Mouse (Mus musculus): ENCODE data around the gene Spint2.

The Spint2 gene

DNA sequence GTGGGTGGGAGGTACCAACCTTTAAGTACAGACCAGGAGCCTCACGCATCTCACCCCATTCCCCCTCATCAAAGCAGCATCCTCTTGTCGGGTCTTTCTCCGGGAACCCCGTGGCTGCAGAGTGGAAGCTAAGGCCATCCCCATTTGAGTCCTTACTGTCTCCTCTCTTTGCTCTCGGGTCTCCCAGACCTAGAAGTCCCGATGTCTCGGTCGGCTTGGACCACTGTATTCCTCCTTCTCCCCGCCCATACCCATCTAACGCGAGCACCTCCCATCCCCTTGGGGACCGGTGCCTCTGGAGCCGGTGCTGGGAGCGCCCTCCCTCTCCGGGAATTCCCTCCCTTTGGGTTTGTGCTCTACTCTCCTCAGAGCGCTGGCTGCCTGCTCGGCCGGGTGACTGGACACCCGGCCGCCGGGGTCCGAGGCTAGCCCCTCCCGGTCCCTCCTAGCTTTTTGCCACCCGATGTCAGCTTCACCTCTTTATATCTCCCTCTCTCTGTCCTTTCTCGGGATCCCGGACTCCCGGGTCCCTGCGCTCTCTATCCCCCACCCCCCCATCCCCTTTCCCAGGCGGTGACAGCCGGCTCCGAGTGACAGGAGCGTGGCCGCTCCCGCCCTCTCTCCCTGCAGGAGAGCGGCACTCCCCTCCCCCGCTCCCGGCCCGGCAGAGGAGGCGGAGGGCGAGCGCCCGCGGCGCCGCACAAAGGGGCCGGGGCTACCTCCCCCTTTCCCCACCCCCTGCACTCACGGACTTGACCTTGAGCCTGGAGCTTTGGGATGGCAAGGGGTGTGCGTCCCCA lies 23.0 kb upstream of the Spint2 start:
- in situ Hi-C loops (cut with MboI, MseI): no loop called here

- in situ Hi-C loops (cut with MboI, MseI): no loop called here
These were observed 22.2 kb upstream of the Spint2 start, which contains the start of gene Dpf1 for GRCm38 (mm10) chr7:29303738-29304462. Dpf1 (plus strand) TSS chr7:29303951.

GRCm38 (mm10) chr7:29302641-29303040 lies 20.9 kb upstream of the Spint2 start:
- in situ Hi-C loops (cut with MboI, MseI): no loop called here

DNA sequence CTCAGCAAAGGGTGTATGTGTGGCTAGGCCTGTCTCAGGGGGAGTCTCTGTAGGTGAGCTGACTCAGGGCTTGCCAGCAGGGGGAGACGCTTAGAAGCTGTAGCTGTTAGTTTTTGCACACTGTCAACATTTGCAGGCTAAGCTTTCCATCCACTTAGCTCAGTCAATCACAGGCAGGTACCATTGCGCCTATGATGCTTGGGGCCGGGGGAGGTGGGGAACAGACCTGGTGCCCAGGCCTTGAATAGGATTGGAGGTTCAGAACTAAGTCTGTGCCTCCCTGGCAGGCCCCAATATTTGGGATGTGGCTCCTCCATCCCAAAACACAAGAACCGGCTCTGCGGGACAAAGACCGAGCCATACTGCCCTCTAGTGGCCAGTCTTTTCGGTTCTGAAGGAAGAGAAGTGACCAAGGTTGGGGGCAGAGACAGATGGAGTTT lies 19.4 kb upstream of the Spint2 start:
- in situ Hi-C loops (cut with MboI, MseI): no loop called here

DNA sequence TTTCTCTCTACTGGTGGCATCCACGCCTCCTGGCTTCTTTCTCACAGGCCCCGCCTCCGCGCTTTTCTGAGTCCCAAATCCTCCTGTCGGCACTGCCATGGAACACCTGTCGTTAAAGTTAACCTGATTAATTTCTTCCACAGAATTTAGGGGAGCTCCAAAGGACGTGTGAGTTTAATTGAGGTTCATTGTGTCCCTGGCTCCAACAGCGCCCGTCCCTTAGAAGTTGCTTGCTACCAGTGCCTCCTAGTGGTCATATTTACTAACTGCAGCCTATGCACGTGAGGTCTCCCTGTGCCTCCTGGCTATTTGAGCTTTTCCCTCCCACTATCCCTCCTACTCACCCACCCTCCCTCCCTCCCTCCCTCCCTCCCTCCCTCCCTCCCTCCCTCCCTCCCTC lies 15.3 kb upstream of the Spint2 start:
- in situ Hi-C loops (cut with MboI, MseI): no loop called here

DNA sequence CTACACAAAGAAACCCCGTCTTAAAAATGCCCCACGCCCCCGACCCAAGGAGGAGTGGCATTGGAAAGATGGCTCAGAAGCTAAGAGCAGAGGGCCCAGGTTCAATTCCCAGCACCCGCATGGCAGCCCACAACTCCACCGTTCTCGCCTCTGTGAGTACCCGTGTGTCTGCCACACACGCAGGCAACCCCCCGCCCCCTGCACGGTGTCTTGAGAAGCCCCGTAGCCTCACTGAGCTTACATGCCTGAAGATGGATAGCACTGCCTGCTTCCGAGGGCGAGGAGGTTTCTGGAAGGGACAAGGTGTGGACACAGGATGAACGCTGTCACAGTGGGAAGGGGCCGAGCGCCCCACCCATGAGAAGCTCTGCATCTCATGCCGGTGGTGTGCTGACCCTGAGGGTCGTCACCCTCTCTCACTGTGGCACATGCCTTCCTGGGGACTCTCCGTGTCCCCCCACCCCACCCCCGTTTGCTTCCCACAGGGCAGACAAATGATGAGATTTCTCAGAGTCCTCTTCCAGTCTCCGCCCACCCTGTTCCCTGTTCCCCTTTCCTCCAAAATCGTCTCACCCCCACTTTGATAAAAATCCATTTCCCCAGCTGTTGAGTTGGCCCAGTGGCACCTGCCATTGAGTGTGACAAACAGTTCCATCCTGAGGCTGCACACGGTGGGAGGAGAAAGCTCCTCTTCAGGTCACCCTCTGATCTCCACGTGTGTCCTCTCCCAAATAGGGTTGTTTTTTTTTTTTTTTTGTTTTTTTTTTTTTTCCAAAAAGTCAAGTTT lies 14.3 kb upstream of the Spint2 start:
- in situ Hi-C loops (cut with MboI, MseI): no loop called here

- in situ Hi-C loops (cut with MboI, MseI): no loop called here
These were observed 12.5 kb upstream of the Spint2 start for GRCm38 (mm10) chr7:29294111-29294761.

DNA sequence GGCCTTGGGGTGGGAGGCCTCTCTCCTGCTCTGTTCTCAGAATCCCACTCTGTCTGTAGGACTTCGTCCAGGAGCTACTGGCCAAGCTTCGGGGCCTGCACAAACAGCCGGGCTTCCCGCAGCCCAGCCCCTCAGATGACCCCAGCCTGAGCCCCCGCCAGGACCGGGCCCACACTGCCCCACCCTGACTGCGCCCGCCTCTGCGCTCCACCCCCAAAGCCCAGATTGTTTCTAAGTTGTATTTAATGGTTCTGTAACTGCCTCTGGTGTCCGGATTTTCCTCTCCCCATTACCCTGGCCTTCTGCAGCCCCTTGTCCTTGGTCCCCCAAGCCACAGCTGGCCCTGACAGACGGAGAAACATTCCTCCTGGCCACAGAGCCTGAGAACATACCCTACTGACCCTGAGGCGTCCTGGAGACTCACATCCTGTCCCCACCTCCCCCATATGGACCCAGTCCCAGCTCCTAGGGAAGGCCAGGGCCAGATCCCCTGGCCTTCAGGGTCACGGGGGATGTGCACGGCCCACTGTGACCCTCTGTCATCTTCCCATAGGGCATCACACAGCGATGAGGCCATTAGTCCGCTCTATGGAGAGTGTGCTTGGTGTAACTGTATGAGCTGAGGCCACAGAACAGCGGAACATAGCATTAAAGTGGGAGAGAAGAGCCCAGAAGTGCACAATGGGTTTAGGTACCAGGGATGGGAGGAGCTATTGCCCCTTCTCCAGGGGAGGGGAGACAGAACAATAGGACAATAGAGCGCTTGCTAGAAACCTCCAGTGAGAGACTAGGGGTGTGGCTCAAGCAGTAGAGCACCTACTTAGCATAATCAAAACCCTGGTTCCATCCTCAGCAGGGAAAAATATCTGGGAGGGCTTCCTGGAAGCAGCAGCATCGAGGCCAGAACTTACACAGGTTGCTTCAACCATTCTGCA lies 11.7 kb upstream of the Spint2 start:
- in situ Hi-C loops (cut with MboI, MseI): no loop called here

GRCm38 (mm10) chr7:29292458-29293098 lies 10.9 kb upstream of the Spint2 start:
- in situ Hi-C loops (cut with MboI, MseI): no loop called here

DNA sequence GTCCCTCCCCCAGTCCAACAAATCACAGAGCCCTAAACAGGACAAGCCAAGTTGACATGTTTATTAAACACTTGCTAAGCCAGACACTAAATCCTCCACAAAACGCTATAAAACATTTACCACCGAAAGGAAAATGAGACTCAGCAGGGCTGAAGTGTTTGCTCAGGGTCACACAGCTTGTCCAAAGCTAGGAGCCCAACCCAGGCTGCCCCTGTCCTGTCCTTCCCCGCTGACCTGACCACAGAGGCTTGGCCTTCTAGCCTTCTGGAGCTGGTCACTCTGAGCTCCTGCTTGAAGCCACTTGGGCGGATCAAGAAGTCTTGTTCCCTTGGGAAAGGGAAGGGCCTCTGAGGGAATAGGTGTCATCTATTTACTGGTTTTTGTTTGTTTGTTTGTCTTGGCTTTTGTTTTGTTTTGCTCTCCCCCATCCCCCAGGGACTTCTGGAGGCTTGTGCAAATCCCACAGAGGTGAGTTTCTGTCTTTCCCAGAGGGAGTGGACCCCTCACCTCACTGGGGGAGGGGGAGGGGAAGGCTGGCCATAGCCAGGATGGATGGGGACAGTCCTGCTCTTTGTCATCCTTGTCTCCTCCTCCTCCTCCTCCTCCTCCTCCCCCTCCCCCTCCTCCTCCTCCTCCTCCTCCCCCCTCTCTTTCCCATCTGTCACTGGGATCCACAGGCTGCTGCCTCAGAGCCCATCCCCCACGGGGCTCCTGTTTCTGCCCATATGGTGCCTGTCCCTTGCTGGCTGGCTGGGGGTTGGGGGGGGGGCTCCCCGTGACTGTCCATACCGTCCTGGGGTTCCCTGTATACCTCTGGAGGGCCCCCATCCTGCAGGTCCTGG lies 10.1 kb upstream of the Spint2 start:
- in situ Hi-C loops (cut with MboI, MseI): no loop called here

DNA sequence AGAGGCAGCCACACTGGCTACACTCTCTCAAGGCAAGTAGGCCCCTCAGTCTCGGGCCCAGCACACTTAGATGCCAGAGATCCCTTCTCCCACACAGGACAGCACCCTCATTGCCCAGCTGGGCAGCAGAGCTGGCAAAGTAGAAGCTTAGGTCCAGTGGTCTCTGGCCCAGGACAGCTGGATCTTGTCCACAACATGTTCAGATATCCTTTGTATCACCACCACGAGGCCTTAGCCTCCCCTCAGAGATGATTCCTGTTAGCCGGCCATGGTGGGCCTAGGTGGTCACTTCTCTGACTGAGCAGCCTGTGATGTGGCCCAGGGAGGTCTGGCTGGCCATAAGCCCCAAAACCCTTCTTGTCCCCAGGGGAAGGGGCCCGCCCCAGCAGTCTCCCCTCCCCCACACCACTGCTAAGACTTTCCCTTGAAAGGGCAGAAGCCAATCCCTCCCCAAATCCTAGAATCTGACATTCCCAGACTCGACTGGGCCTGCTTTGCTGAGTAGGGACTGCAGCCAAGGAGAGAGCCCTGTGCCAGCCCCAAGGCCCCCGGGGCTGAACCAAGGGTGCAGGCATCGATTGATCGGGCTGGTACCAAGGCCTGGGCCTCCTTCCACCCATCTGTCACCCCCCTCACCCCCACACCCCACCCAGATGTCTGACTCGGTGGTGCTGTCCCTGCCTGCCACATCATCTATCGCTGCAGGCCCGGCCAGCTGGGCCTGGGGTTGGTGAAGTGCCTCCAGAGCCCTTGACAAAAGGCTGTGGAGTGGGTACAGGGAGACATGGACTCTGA lies 9.2 kb upstream of the Spint2 start:
- in situ Hi-C loops (cut with MboI, MseI): no loop called here

DNA sequence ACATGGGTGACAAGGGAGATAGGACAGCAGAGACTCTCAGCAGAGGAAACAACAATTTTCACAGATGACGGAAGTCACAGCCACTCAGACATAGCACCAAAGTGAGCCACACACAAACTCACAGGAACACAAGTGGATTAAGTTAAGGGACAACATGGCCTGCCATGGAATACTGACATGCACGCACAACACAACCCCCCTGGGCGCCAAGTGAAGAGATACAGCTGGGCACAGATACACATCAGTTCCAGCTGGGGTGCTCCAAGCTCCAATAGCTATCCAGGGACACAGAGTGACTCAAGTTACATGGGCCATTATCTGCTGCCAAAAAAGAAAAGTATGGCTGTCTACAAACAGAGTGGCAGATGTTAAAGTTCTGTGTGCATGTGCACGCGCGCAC lies 8.1 kb upstream of the Spint2 start:
- in situ Hi-C loops (cut with MboI, MseI): no loop called here

GRCm38 (mm10) chr7:29288942-29289638 lies 7.4 kb upstream of the Spint2 start, which contains the start of gene Ppp1r14a:
Ppp1r14a (plus strand) TSS chr7:29289308.
- in situ Hi-C loops (cut with MboI, MseI): no loop called here

GRCm38 (mm10) chr7:29288079-29288478 lies 6.4 kb upstream of the Spint2 start:
- in situ Hi-C loops (cut with MboI, MseI): no loop called here

DNA sequence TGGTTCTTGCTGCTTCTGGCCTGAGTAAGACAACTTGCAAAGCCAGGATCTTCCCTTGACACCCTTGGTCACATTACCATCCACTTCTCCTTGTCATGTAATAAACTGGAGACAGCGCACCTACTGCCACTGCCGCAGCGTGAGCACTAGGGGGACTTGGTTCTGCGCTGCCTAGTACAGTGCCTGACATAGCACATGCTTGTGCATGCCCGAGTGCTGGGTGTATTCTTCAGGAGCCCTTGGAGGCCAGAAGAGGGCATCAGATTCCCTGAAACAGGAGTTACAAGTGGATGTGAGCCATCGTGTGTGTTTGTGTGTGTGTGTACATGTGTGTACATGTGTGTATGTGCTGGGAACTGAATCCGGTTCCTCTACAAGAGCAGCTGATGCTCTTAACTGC lies 5.8 kb upstream of the Spint2 start:
- in situ Hi-C loops (cut with MboI, MseI): no loop called here

- in situ Hi-C loops (cut with MboI, MseI): no loop called here
These were observed 2.8 kb upstream of the Spint2 start for GRCm38 (mm10) chr7:29284523-29284922.

DNA sequence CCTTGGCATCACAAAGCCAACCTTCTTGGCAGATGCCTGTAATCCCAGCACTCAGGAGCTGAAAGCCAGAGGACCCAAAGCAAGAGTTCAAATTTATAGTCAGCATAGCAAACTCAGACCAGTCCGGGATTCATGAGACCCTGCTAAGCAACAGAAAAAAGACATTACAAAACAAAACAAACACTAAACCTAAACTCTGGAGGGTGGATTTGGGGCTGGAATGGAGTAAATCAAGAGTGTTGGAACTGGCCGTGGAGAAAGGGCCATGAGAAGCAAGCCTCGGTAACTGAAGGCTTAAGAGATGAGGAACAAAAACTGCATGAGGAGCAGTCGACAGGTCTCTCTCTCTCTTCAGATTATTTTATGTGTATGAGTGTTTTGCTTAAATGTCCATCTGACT lies 2.2 kb upstream of the Spint2 start:
- in situ Hi-C loops (cut with MboI, MseI): no loop called here

Data from T-helper 2 cell (primary cell).